Mouse (Mus musculus): ENCODE results near the gene Slc26a10.

- TF ChIP-seq CTCF (IDR thresholded peaks at IDR 0.05; ENCODE audit: borderline replicate concordance, control insufficient read depth, extremely low read depth, insufficient read depth, low read length, poor library complexity) (no peak), POLR2A (IDR thresholded peaks at IDR 0.05; ENCODE audit: control insufficient read depth, extremely low read depth, insufficient read depth, low read length, poor library complexity) (no peak)
Measured at GRCm38 (mm10) chr10:127198492-127198891, 18.0 kb upstream of the Slc26a10 start.
